Mouse (Mus musculus) stomach, postnatal 0 days (tissue): ENCODE data around the gene Zbtb20.

Source experiments
- CTCF ChIP-seq: IDR thresholded peaks from 2 replicates; pipeline ENCODE4 v1.5.1; 2016; ENCODE audit warnings: antibody characterized with exemption, low read depth, mild to moderate bottlenecking, moderate library complexity
- EP300 ChIP-seq: optimal IDR thresholded peaks from 2 replicates; pipeline ENCODE3; 2016; ENCODE audit warnings: antibody characterized with exemption

DNA sequence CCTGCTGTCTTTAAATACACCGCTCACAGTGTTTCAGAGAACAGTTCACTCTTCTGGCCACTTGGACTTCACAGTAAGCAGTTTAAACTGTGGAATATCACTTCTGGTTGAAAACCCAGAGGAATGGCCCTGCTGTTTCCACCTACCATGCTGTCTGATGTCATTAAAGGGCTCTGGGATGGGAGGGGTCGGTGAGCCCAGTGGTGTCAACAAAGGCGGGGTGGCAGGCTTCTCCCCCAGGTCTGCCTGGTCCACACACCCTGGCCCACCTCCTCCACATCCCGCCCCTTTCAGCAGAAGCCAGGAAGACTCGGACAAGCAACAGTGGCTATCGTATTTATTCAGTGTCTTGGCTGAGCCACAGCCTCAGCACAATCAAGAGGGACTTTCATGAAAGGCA, 743.6 kb downstream of the Zbtb20 start:
- TF ChIP-seq EP300 (no peak), CTCF (no peak)
